Mouse (Mus musculus): ENCODE data around the gene Wnt3.

Wnt3 gene

DNA sequence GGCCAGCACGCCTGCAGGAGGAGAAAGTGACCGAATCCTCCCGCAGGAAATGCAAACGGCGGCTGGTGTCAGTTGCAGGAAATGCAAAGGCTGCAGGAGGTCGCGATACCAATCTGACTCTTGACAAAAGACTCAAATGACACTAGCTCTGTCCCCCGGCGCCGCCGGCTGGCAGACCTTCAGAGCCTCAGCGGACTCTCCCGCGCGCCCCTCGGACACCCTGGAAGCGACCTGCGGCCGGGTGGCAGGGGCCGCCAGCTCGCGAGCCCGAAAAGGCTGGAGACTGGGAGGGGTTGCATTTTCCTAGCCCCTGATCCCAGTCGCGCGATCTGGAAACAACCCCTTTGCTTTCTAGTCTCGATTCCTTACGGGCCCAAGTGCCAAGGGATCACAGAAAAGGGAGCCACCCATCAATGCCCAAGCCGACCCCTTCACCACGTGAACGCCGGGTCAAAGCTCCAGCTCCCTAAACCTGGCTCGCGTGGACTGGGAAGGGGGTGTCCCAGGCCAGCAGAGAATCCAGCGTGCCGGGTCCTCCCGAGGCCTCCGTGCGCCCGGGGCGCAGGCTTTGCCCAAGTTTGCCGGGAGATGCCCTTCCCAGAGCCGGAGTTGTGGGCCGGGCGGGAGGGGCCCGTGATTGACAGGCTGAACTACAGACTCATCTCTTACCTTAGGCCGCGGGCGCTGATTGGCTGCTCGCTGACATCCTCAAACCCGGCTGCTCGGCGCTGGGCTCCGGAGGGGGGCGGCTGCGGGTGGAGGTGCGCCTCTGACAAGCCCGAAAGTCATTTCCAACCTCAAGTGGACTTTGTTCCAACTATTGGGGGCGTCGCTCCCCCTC is at the start of gene Wnt3:
TSS of gene Wnt3 (plus strand) at position 764 of the 841 bp plus-strand sequence.
- in situ Hi-C loops (cut with MboI), result loop anchor here (25.0 kb wide), 1 partner anchor 414 kb away; the partner anchor contains the start of gene Sppl2c

DNA sequence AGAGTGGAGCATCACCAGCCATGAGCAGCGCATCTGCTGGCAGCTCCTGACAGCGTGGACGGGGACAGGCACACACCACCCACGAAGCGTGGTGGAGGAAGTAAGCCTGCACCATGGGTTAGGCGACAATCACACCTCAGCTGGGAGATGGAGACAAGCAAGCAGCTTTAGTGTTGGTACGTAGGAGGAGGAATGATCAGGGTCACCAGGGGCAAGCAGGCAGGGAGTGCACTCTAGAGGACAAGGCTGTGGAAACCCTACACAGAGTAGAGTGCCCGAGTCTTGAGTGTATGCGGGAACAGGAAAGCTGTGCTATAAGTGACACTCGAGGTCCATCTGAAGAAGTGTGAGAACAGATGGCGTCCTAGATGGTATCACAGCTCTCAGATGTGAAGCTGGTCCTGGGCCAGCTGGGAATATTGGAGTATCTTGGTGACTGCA is 49.6 kb upstream of the Wnt3 start:
- in situ Hi-C loops (cut with MboI), result no loop called here

DNA sequence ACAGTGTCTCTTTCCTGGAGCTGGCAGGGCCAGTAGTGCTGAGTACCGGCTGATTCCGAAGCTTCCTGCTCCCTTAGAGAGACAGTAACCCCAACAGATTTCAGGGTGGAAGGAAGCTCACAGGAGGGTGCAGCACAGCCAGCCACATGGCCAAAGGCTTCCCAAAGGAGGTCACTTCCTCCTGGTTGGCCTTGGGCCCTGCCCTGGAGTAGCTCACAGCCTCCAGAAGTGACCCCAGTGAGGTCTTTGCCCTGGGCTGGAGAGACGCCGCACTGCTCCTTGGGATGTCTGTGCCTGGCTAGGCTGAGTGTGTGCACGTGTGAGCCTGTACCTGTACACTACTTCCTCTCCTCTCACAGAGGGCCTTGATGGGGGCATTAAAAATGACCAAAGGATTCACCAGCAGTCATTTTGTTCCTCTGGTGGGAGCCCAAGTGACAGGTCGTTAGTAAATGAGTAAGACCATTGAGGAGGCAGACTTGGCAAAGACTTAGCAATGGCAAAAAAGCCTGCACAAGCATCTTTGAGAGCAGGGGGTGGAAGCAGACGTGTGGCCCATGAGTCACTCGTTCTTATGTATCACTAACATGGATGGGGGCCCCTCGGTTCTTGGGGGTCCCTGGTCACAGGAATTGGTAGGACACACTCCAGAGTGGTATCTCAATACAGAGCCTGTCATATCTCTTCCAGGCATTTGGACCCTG is 44.5 kb upstream of the Wnt3 start:
- in situ Hi-C loops (cut with MboI), result no loop called here

DNA sequence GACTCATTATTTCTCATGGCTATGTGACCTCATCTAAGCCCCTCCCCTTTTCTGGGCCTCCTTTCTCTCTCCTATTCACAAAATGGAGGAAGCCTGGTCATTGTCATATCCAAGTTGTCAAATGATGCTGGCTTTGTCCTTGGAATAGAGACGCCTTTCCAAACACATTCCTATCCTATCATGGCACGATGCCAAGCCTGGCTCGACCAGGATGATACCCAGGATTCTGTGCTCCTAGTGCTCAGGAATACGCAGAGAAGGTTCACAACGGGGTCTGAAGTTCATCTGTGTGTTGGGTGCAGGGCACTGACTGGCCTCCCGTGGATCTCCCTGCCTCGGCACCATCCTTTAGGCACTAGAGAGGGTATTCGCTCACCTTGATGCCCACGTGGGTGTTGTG is 42.4 kb upstream of the Wnt3 start:
- in situ Hi-C loops (cut with MboI), result no loop called here

GRCm38 (mm10) chr11:103732306-103732705 is 41.6 kb upstream of the Wnt3 start:
- in situ Hi-C loops (cut with MboI), result no loop called here

- in situ Hi-C loops (cut with MboI), result no loop called here
Observed at GRCm38 (mm10) chr11:103733069-103733468, 40.9 kb upstream of the Wnt3 start.

- in situ Hi-C loops (cut with MboI), result no loop called here
Observed at GRCm38 (mm10) chr11:103733961-103734360, 40.0 kb upstream of the Wnt3 start.

DNA sequence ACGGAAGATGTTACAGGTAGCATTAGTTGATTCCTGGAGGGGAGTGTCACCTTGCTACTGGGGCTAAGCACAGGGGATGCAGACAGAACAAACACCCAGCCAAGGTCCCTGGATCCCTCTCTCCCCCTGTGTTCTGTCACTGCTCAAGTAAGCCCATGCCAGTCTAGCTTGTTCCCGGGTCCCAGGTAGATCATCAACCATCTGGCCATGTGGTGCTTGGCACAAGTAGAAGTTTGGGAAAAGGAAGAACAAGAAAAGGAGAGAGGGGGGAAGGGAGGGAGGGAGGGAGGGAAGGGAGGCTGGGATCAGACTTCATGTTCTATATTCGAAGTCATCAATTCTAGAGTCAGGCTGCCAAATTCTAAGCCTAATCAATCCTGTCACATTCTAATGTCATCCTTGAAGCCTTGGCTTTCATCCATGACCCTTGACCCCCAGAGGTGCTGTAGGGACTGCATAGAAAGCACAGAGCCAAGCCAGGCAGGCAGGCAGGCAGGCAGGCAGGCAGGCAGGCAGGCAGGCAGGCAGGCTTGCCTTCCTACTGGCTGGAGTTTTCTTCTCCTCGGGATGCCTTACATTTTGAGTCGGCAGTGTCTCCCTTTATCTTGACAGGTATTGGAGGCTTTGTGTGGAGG is 39.4 kb upstream of the Wnt3 start:
- in situ Hi-C loops (cut with MboI), result no loop called here

DNA sequence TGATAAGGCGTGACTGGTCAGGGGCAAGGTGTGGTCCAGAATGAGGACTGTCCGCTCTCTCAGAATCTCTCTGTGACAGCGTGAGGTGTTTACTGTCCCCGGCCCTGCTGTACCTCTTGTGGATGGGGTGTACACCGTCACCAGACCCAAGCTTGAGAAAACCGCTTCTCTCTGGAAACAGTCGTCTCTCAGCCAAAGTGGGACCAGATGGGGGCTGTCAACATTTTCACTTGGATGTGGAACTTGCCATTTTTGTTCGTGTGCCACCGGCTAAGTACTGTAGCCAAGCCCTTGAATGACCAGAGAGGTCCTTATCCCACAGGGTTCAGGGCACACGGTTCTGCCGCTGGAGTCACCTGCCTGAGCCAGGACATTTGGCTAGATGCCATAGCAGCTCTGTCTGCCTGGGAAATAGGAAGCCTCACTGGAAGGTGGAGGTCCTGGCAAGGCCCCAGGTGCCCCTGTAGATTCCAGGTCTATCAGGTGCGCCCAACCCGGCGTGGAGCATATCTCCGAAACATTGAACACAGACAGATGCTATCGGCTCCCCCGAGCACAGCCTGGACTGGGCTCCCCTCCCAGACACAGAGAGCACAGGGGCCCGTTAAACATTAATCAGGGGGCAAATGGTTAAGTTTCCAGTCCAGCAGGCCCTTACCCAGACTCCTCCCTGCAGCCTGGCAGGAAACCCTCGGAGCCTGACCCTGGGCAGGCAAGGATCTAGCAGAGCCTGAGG is 38.7 kb upstream of the Wnt3 start:
- in situ Hi-C loops (cut with MboI), result no loop called here

- in situ Hi-C loops (cut with MboI), result loop anchor here (25.0 kb wide), 1 partner anchor 438 kb away; the partner anchor contains the start of gene Sppl2c
Observed at GRCm38 (mm10) chr11:103749306-103750089, 24.5 kb upstream of the Wnt3 start, which contains the start of gene Wnt9b. Gene Wnt9b, minus strand, starts transcription at chr11:103749821.

DNA sequence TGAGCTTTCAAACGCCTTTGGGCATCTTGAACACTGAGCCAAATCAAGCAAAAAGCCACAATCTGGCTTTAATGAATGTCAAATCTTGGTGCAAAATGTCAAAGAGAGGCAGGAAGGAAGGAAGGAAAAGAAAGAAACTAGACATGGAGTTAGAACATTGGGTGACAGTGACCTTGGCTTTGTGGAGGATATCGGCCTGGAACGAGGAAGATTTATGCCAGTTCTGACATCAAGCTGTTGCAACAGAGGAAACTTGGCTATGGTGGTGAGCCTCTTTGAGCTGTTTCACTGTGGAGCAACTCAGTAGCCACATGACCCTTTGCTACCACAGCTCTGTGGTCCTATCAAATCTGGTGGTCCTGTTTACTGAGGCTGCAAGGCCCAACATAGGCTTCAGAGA is 23.3 kb upstream of the Wnt3 start:
- in situ Hi-C loops (cut with MboI), result loop anchor here (25.0 kb wide), 1 partner anchor 437 kb away; the partner anchor contains the start of gene Sppl2c

- in situ Hi-C loops (cut with MboI), result loop anchor here (25.0 kb wide), 1 partner anchor 429 kb away; the partner anchor contains the start of gene Sppl2c
Observed at GRCm38 (mm10) chr11:103758054-103758453, 15.9 kb upstream of the Wnt3 start.

GRCm38 (mm10) chr11:103758706-103759105 is 15.2 kb upstream of the Wnt3 start:
- in situ Hi-C loops (cut with MboI), result loop anchor here (25.0 kb wide), 1 partner anchor 429 kb away; the partner anchor contains the start of gene Sppl2c

DNA sequence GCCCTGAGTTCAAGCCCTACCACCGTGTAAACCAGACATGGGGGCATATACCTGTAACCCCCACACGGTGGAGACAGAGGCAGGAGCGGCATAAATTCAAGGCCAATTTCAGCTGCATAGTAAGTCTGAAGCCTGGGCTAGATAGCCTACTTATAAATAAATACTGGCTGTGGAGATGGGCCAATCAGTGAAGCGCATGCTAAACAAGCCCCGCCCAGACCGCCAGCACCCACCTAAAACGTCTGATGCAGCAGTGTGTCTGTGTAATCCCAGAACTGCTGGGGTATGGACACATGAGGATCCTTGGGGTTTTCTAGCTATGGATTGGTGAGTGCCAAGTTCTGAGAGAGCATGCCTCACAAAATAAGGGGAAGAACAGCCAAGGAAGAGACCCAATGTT is 13.8 kb upstream of the Wnt3 start:
- in situ Hi-C loops (cut with MboI), result loop anchor here (25.0 kb wide), 1 partner anchor 427 kb away; the partner anchor contains the start of gene Sppl2c

DNA sequence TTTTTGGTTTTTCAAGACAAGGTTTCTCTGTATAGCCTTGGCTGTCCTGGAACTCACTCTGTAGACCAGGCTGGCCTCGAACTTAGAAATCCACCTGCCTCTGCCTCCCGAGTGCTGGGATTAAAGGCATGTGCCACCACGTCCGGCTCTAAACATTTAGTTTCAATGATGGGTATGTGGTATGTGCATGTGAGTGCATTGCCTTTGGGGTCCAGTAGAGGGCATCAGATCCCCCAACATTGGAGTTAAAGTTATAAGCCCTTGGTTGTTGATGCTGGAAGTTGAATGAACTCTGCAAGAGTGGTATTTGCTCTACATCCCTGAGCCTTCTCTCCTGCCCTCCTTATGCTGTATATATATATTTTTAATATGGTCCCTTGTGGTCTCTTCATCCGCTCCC is 13.1 kb upstream of the Wnt3 start:
- in situ Hi-C loops (cut with MboI), result loop anchor here (25.0 kb wide), 1 partner anchor 426 kb away; the partner anchor contains the start of gene Sppl2c

- in situ Hi-C loops (cut with MboI), result loop anchor here (25.0 kb wide), 1 partner anchor 424 kb away; the partner anchor contains the start of gene Sppl2c
Observed at GRCm38 (mm10) chr11:103763410-103764163, 10.4 kb upstream of the Wnt3 start.

DNA sequence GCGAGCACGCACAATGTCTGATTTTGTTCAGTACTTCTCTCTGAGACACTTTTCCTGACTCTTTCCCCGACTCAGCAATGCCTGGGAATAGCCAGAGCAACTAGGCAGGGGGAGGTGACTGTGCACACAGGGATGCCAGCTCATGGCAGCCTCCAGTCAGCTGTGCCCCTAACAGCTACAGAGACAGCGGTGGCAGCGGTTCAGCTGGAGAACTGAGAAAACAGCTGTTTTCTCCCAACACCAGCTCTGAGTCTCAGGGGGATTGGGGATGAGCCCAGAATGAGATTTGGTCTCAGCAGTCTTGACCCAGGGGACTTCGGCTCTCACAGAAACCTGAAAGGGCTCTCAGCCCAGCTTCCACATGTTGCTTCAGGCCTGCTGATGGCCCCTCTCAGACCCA is 9.3 kb upstream of the Wnt3 start:
- in situ Hi-C loops (cut with MboI), result loop anchor here (25.0 kb wide), 1 partner anchor 423 kb away; the partner anchor contains the start of gene Sppl2c

GRCm38 (mm10) chr11:103765556-103766011 is 8.4 kb upstream of the Wnt3 start:
- in situ Hi-C loops (cut with MboI), result loop anchor here (25.0 kb wide), 1 partner anchor 422 kb away; the partner anchor contains the start of gene Sppl2c

- in situ Hi-C loops (cut with MboI), result loop anchor here (25.0 kb wide), 1 partner anchor 416 kb away; the partner anchor contains the start of gene Sppl2c
Observed at GRCm38 (mm10) chr11:103771160-103771817, 2.7 kb upstream of the Wnt3 start.
